Mouse (Mus musculus): ENCODE measurements around the gene Alg13.

- TF ChIP-seq CTCF (IDR thresholded peaks at IDR 0.05; ENCODE audit: low read depth) (no peak), EP300 (IDR thresholded peaks at IDR 0.05; ENCODE audit: low read depth) (no peak)
These were observed 49.0 kb upstream of the Alg13 start for GRCm38 (mm10) chrX:144268606-144269005.
